Mouse (Mus musculus) liver, embryonic 11.5 days (tissue): Measurements from ENCODE around the gene Snrpd3. TPM values are rescaled to one million over a fixed set of nuclear protein-coding genes. Genes with fewer than 3 reads are reported as not detected.

Source experiments
- ATAC-seq: fragments of 200-750 bp; cut with Nextera tagmentation; replicated peaks from 2 replicates; pipeline ENCODE4 v1.8.0; 2017; ENCODE audit warnings: moderate number of reproducible peaks, mild to moderate bottlenecking, moderate TSS enrichment, moderate library complexity; ENCODE audit not compliant: low FRiP score
- DNase-seq: peaks from one replicate; pipeline ENCODE4 v3.0.0-alpha.2; 2017; ENCODE audit warnings: low spot score
- H3K27ac ChIP-seq: fragments of 300-500 bp; sonication (generic); 2 replicates; pipeline ENCODE4 v1.5.1; 2014; ENCODE audit warnings: mild to moderate bottlenecking, low read depth, low read length, control low read depth
- H3K27me3 ChIP-seq: fragments of 300-500 bp; sonication (generic); replicated peaks from 2 replicates; pipeline ENCODE4 v1.6.1; 2014; ENCODE audit warnings: low read length, mixed read lengths; ENCODE audit not compliant: control insufficient read depth, insufficient read depth
- H3K36me3 ChIP-seq: fragments of 300-500 bp; sonication (generic); 2 replicates; pipeline ENCODE4 v1.6.1; 2014; ENCODE audit warnings: mild to moderate bottlenecking, low read length, moderate library complexity, mixed read lengths; ENCODE audit not compliant: control insufficient read depth, insufficient read depth
- H3K4me1 ChIP-seq: fragments of 300-500 bp; sonication (generic); replicated peaks from 2 replicates; pipeline ENCODE4 v1.6.1; 2014; ENCODE audit warnings: low read length, mixed read lengths; ENCODE audit not compliant: control insufficient read depth, insufficient read depth
- H3K4me2 ChIP-seq: fragments of 300-500 bp; sonication (generic); 2 replicates; pipeline ENCODE4 v1.6.1; 2014; ENCODE audit warnings: mild to moderate bottlenecking, control low read depth, moderate library complexity
- H3K4me3 ChIP-seq: fragments of 300-500 bp; sonication (generic); 2 replicates; pipeline ENCODE4 v1.5.1; 2014; ENCODE audit warnings: low read depth, low read length, control low read depth
- H3K9ac ChIP-seq: fragments of 300-500 bp; sonication (generic); 2 replicates; pipeline ENCODE4 v1.6.1; 2014; ENCODE audit warnings: low read depth, low read length, control low read depth
- H3K9me3 ChIP-seq: fragments of 300-500 bp; sonication (generic); 2 replicates; pipeline ENCODE4 v1.6.1; 2016; ENCODE audit warnings: low read length, inconsistent platforms, mixed read lengths; ENCODE audit not compliant: control insufficient read depth
- WGBS: fragments of 180-500 bp; shearing (Covaris S2); extraction: QIAGEN DNeasy Blood & Tissue Kit; methylation state at CpG from one replicate; pipeline ENCODE4 v1.1.7; 2014; 5-methylcytosine and 5-hydroxymethylcytosine counted together
- polyA plus RNA-seq: library from polyadenylated mRNA; unstranded; fragments of >200 nt; fragmentation: Nextera tagmentation; extraction: Ambion mirVana; gene quantifications from 2 replicates; pipeline ENCODE4 v1.2.1, GENCODE M21; 2014

Gene Snrpd3
- polyA plus RNA-seq, 1 experiment from 2014 or later, result 328 TPM

DNA sequence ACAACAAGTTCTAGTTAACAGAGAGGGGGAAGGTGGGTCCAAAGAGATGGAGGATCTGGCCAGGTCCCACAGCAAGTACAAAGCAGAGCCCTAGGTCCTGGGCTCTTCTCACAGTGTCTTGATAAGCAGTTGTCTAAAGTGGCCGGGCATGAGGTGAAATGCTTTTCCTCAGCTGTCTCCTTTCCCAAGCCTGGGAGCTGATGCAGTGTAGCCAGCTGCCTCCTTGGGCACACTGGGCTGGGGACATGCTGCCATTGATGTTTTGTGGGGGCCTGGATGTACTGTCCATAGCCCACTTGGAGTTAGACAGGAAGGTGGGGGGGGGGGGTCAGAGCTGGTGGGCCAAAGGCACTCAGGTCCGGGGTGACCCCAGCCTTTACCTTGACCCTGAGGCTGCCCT, 34.8 kb downstream of the Snrpd3 start:
- 65% methylated on average over 2 of the region's 2 CpGs for WGBS
- Histone ChIP-seq H3K36me3 (no peaks in the 10 kb centered on the region), H3K4me3 (no peak overlapping the region), H3K4me2 (no peak overlapping the region), H3K9ac (no peak overlapping the region), H3K4me1 (no peaks in the 10 kb centered on the region), H3K27ac (no peak overlapping the region), H3K27me3 (no peaks in the 10 kb centered on the region; the same call in 1 of the 2 replicates), H3K9me3 (no peaks in the 10 kb centered on the region)
- ATAC-seq (no peak), DNase-seq (no peak)

DNA sequence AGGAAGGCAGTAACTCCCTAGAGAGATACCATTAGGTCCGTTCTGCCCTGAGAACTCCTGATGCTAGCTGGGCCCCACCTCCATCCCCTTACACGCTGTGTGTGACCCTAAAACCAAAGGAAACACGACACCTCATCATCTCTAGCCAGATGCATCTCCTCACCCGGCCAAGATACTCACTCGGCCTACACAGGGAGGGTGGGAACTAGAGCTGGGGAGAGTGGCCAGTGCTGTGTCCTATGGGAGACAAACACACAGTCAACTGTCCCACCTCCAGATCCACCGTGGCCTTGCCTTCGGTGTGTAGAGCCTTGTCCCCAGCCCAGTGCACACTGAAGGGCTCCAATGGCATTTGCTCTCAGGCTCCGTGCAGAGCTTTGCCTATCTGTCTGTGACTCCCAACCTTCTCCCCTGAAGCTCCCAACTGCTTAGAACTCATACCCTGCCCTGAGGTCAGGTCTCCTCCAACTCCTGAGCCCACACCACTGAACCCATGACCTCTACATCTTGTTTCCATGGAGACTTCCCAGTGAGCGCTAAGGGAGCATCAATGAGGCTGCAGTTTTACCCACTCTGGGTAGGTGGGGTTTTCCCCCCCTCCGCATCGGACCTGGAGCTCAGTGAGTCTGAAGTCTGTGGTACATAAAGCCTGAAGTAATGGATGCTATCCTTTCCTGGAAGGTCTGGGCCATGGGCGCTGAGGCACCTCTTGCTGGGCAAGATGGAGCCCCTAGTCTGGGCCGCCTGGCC, 35.5 kb downstream of the Snrpd3 start:
- H3K9ac ChIP-seq, result no peak overlapping the region
- no peak overlapping the region for H3K27ac ChIP-seq
- H3K4me3 ChIP-seq, result no peak overlapping the region
- no peaks in the 10 kb centered on the region for H3K36me3 ChIP-seq
- H3K4me2 ChIP-seq, result no peak overlapping the region
- DNase-seq, result no peak
- H3K27me3 ChIP-seq, result peaks cover 1% of the 10 kb centered on the region
- WGBS, result 69% methylated on average over 13 of the region's 13 CpGs
- ATAC-seq, result no peak
- no peaks in the 10 kb centered on the region for H3K9me3 ChIP-seq
- H3K4me1 ChIP-seq, result no peaks in the 10 kb centered on the region

GRCm38 (mm10) chr10:75554090-75554489, 36.7 kb downstream of the Snrpd3 start:
- Histone ChIP-seq H3K27me3 (peaks cover 13% of the 10 kb centered on the region), H3K4me2 (no peak overlapping the region), H3K9me3 (no peaks in the 10 kb centered on the region), H3K4me1 (peaks cover 1% of the 10 kb centered on the region; the same call in 1 of the 2 replicates), H3K4me3 (no peak overlapping the region), H3K27ac (no peak overlapping the region), H3K36me3 (no peaks in the 10 kb centered on the region), H3K9ac (no peak overlapping the region)
- ATAC-seq (no peak), DNase-seq (no peak)
- 76% methylated on average over 8 of the region's 8 CpGs for WGBS

DNA sequence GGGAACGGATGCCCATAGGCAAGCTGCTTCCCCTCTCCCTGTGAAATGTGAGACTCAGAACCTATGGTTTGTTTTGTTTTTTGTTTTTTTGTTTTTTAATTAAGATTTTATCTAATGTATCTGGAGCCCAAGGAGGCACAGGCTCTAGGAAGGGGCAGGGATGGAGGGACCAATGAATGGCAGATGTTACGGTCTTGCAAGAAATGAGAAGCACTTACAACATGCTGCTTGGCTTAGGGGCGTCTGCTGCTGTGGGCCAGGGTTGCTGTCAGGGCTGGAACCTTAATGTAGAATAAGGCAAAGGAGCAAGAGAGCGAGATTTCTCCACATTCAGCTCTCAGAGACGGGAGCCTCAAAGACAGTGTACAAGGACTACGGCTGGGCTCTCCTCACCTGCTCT, 38.2 kb downstream of the Snrpd3 start:
- DNase-seq, result no peak
- no peak for ATAC-seq
- Histone ChIP-seq H3K27me3 (peaks cover 28% of the 10 kb centered on the region), H3K36me3 (no peaks in the 10 kb centered on the region), H3K4me1 (peaks cover 9% of the 10 kb centered on the region; the same call in 1 of the 2 replicates), H3K4me3 (no peak overlapping the region), H3K4me2 (no peak overlapping the region), H3K9me3 (no peaks in the 10 kb centered on the region), H3K27ac (no peak overlapping the region), H3K9ac (no peak overlapping the region)
- 75% methylated on average over 6 of the region's 6 CpGs for WGBS

GRCm38 (mm10) chr10:75556026-75556425, 38.7 kb downstream of the Snrpd3 start:
- no peak overlapping the region for H3K4me2 ChIP-seq
- DNase-seq, result no peak

GRCm38 (mm10) chr10:75558515-75558914, 41.2 kb downstream of the Snrpd3 start:
- Histone ChIP-seq H3K9me3 (no peaks in the 10 kb centered on the region), H3K9ac (no peak overlapping the region), H3K4me2 (no peak overlapping the region), H3K27ac (no peak overlapping the region), H3K4me3 (no peak overlapping the region), H3K27me3 (peaks cover 45% of the 10 kb centered on the region), H3K4me1 (peaks cover 9% of the 10 kb centered on the region; the same call in 1 of the 2 replicates), H3K36me3 (no peaks in the 10 kb centered on the region)
- no peak for DNase-seq
- no peak for ATAC-seq
- WGBS, result 27% methylated on average over 3 of the region's 3 CpGs

More at GRCm38 (mm10) chr10:75556026-75556425, 38.7 kb downstream of the Snrpd3 start:
- 71% methylated on average over 9 of the region's 9 CpGs for WGBS
- H3K4me3 ChIP-seq, result no peak overlapping the region
- H3K9me3 ChIP-seq, result no peaks in the 10 kb centered on the region
- no peak overlapping the region for H3K9ac ChIP-seq
- ATAC-seq, result no peak
- no peaks in the 10 kb centered on the region for H3K36me3 ChIP-seq
- no peak overlapping the region for H3K27ac ChIP-seq
- H3K4me1 ChIP-seq, result peaks cover 9% of the 10 kb centered on the region; the same call in 1 of the 2 replicates
- peaks cover 33% of the 10 kb centered on the region for H3K27me3 ChIP-seq

- Histone ChIP-seq H3K4me2 (peak overlapping the region; percentile 85), H3K36me3 (no peaks in the 10 kb centered on the region), H3K27me3 (peaks cover 45% of the 10 kb centered on the region), H3K9ac (no peak overlapping the region; the same call in 1 of the 2 replicates), H3K9me3 (no peaks in the 10 kb centered on the region), H3K4me3 (peak overlapping the region; percentile 56), H3K27ac (no peak overlapping the region), H3K4me1 (peaks cover 13% of the 10 kb centered on the region; the same call in 1 of the 2 replicates)
- DNase-seq (no peak), ATAC-seq (no peak)
- 8% methylated on average over 14 of the region's 14 CpGs for WGBS
These were observed 41.8 kb downstream of the Snrpd3 start for GRCm38 (mm10) chr10:75559041-75559675.

DNA sequence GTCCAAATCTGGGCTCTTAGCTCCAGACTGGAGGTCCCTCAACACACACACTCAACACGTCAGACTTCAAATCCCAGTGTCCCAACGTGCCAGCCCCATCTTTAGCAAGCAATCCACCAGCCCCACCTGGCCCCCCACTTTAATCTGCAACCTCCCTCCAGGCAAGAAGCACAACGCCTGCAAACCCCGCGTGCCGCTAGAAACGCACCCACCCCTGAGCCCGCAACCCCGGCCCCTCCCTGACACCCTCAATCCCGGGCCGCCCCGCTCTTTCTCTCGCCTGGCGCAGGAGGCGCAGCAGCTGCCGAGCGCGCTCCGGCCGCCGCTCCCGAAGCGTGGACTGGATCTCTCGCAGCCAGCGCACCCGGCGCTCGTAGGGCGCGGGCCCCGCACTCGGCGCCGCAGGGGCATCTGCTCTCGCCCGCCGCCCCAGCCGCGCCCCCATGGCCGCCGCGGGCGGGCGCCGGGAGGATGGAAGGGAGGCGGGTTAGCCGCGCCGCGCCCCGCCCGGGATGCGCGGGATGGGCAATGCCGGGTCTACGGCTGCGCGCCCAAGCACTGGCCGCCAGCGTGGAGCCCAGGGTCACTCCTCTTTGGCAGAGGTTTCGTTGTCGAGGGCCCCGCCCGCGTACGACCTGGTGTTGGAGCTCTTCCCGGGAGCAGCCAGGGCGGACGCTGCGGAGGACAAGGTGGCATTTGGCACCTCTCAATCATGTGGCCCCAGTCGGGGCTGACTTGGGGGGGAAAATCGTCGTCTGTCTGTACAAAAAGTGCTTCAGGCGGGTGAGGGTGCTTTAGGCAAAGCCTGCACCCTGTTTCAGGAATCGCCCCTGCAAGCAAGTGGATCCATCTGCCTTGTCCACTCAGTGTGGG, 42.6 kb downstream of the Snrpd3 start, which contains the start of gene Lrrc75b:
Lrrc75b (minus strand) TSS at position 655 of the 873 bp plus-strand sequence.
- Histone ChIP-seq H3K9me3 (no peaks in the 10 kb centered on the region), H3K4me3 (peak within 1 kb of the TSS; percentile 56), H3K27me3 (peaks cover 45% of the 10 kb centered on the region), H3K36me3 (no peaks in the 10 kb centered on the region), H3K4me2 (peak within 1 kb of the TSS; percentile 85), H3K27ac (no peak within 1 kb of the TSS), H3K9ac (peak within 1 kb of the TSS; percentile 26), H3K4me1 (peaks cover 13% of the 10 kb centered on the region; the same call in 1 of the 2 replicates)
- no peak for ATAC-seq
- no peak for DNase-seq
- under 1% methylated on average over 74 of the region's 75 CpGs for WGBS
